Mouse (Mus musculus) ovary, postnatal 36 days (tissue): ENCODE data around the gene Btbd2.
A peak's percentile ranks its signal among the peaks of the same experiment; 100 is the strongest.

Source experiments
- DNase-seq: peaks from one replicate; pipeline ENCODE4 v3.0.0; 2022; ENCODE audit warnings: low spot score, mixed read lengths

The Btbd2 gene

GRCm38 (mm10) chr10:80635345-80635744, 21.5 kb downstream of the Btbd2 start:
- DNase-seq, result no peak

- no peak for DNase-seq
These were observed 27.9 kb downstream of the Btbd2 start for GRCm38 (mm10) chr10:80628925-80629324.

- no peak for DNase-seq
These were observed 29.2 kb downstream of the Btbd2 start for GRCm38 (mm10) chr10:80627685-80628084.

- no peak for DNase-seq
These were observed 31.1 kb downstream of the Btbd2 start for GRCm38 (mm10) chr10:80625764-80626163.

GRCm38 (mm10) chr10:80623457-80624191, 33.2 kb downstream of the Btbd2 start:
- DNase-seq, result peak; percentile 39

GRCm38 (mm10) chr10:80622661-80623456, 34.0 kb downstream of the Btbd2 start, which contains the start of gene Csnk1g2:
Gene Csnk1g2 (plus strand): TSS chr10:80622838.
- DNase-seq, result no peak

- peak; percentile 98 for DNase-seq
These were observed 34.8 kb downstream of the Btbd2 start for GRCm38 (mm10) chr10:80621940-80622660.

- DNase-seq, result no peak
These were observed 35.3 kb downstream of the Btbd2 start for GRCm38 (mm10) chr10:80621690-80621939.

- DNase-seq, result no peak
These were observed 35.8 kb downstream of the Btbd2 start for GRCm38 (mm10) chr10:80620796-80621689.

GRCm38 (mm10) chr10:80620365-80620764, 36.5 kb downstream of the Btbd2 start:
- no peak for DNase-seq

- no peak for DNase-seq
These were observed 37.2 kb downstream of the Btbd2 start for GRCm38 (mm10) chr10:80619465-80620244.

- no peak for DNase-seq
These were observed 38.7 kb downstream of the Btbd2 start for GRCm38 (mm10) chr10:80618181-80618580.

GRCm38 (mm10) chr10:80614351-80614750, 42.5 kb downstream of the Btbd2 start:
- DNase-seq, result no peak

GRCm38 (mm10) chr10:80613821-80614220, 43.0 kb downstream of the Btbd2 start:
- no peak for DNase-seq

- DNase-seq, result no peak
These were observed 45.0 kb downstream of the Btbd2 start for GRCm38 (mm10) chr10:80611905-80612304.

- DNase-seq, result no peak
These were observed 45.8 kb downstream of the Btbd2 start for GRCm38 (mm10) chr10:80611024-80611423.

- no peak for DNase-seq
These were observed 46.6 kb downstream of the Btbd2 start for GRCm38 (mm10) chr10:80610116-80610785.

GRCm38 (mm10) chr10:80609269-80609924, 47.5 kb downstream of the Btbd2 start:
- no peak for DNase-seq

- DNase-seq, result no peak
These were observed 48.4 kb downstream of the Btbd2 start for GRCm38 (mm10) chr10:80608435-80608834.
